In genomic region chr9:13302183-13302825, GRCm38 (mm10) we compare ENCODE assay signal across 11 mouse cellular contexts. TPM values are rescaled to one million over a fixed set of nuclear protein-coding genes. Genes with fewer than 3 reads are reported as not detected.
A peak's percentile ranks its signal among the peaks of the same experiment; 100 is the strongest.
DNase-seq lines count a peak whose midpoint lies in the region; ATAC-seq and TF ChIP-seq lines count a peak whose summit lies in the region.
"Had no signal": no experiment of that assay in that cellular context is flagged by ENCODE, and none has a peak within 500 bp of the region (broad histone marks: within the 10 kb centered on the region; RNA-seq: fewer than 3 reads in every experiment).

No protein-coding gene starts in this region.

- 54% methylated on average over 6 of the region's 6 CpGs for WGBS in heart, embryonic 12.5 days
- WGBS in lung, embryonic 14.5 days = 37% methylated on average over 6 of the region's 6 CpGs
- WGBS in hindbrain, embryonic 16.5 days = 39% methylated on average over 6 of the region's 6 CpGs
- 30% methylated on average over 6 of the region's 6 CpGs for WGBS in neural tube, embryonic 15.5 days

- intact Hi-C loops in heart, postnatal 14 days (cut with DNase I) = no loop called here

- no peak for TF ChIP-seq CTCF in lung, embryonic 14.5 days (IDR thresholded peaks at IDR 0.05; ENCODE audit: low read depth)

- DNase-seq in heart, postnatal 14 days = no peak
- no peak for DNase-seq in lung, embryonic 14.5 days
- DNase-seq in lung, postnatal 10 days = no peak
- DNase-seq in testis, postnatal 10 days (ENCODE audit: low spot score) = no peak
- DNase-seq: thymus, postnatal 36 days had no signal

- no peak overlapping the region for H3K27ac ChIP-seq in heart, embryonic 12.5 days (ENCODE audit: poor library complexity, severe bottlenecking)
- no peak overlapping the region for H3K27ac ChIP-seq in lung, embryonic 14.5 days (ENCODE audit: low read depth)
- no peak overlapping the region for H3K27ac ChIP-seq in hindbrain, embryonic 16.5 days (ENCODE audit: low read depth, low read length)
- H3K27ac ChIP-seq in neural tube, embryonic 15.5 days (replicated peaks) = no peak overlapping the region
- H3K27ac ChIP-seq: forebrain, embryonic 12.5 days; liver, embryonic 15.5 days had no signal

- H3K9ac ChIP-seq in heart, embryonic 12.5 days = no peak overlapping the region
- no peak overlapping the region for H3K9ac ChIP-seq in lung, embryonic 14.5 days
- no peak overlapping the region for H3K9ac ChIP-seq in hindbrain, embryonic 16.5 days (ENCODE audit: low read depth, low read length)
- H3K9ac ChIP-seq in neural tube, embryonic 15.5 days (replicated peaks) = 0 out of 2 replicates have a peak overlapping the region, but pooled peaks have one; percentile 23
- H3K9ac ChIP-seq: forebrain, embryonic 12.5 days; liver, embryonic 15.5 days had no signal

- peak overlapping the region; percentile 94; the same call in 1 of the 2 replicates for H3K4me2 ChIP-seq in heart, embryonic 12.5 days
- peak overlapping the region; percentile 98; the same call in 1 of the 2 replicates for H3K4me2 ChIP-seq in lung, embryonic 14.5 days
- peak overlapping the region; percentile 93 for H3K4me2 ChIP-seq in hindbrain, embryonic 16.5 days (ENCODE audit: low read length)
- H3K4me2 ChIP-seq in neural tube, embryonic 15.5 days = peak overlapping the region; percentile 93
- H3K4me2 ChIP-seq: liver, embryonic 15.5 days had no signal

- H3K4me1 ChIP-seq in heart, embryonic 12.5 days (replicated peaks) = peaks cover 75% of the 10 kb centered on the region
- H3K4me1 ChIP-seq in lung, embryonic 14.5 days (ENCODE audit: insufficient read depth) = peaks cover 44% of the 10 kb centered on the region
- H3K4me1 ChIP-seq in hindbrain, embryonic 16.5 days (ENCODE audit: control insufficient read depth, insufficient read depth, low read depth, low read length) = peaks cover 49% of the 10 kb centered on the region
- H3K4me1 ChIP-seq in neural tube, embryonic 15.5 days = peaks cover 80% of the 10 kb centered on the region

- ATAC-seq in heart, embryonic 12.5 days (ENCODE audit: insufficient number of reproducible peaks, low FRiP score) = no peak
- ATAC-seq in lung, embryonic 14.5 days (ENCODE audit: insufficient read depth) = no peak
- ATAC-seq in hindbrain, embryonic 16.5 days = no peak
- no peak for ATAC-seq in neural tube, embryonic 15.5 days (ENCODE audit: low FRiP score)
- no peak for ATAC-seq in cerebellum, adult (ENCODE audit: insufficient number of reproducible peaks, low FRiP score, low TSS enrichment)

- H3K36me3 ChIP-seq in heart, embryonic 12.5 days = no peaks in the 10 kb centered on the region
- H3K36me3 ChIP-seq in lung, embryonic 14.5 days (ENCODE audit: insufficient read depth) = no peaks in the 10 kb centered on the region
- no peaks in the 10 kb centered on the region for H3K36me3 ChIP-seq in hindbrain, embryonic 16.5 days (ENCODE audit: control insufficient read depth, insufficient read depth, low read length)
- no peaks in the 10 kb centered on the region for H3K36me3 ChIP-seq in neural tube, embryonic 15.5 days
- H3K36me3 ChIP-seq: forebrain, embryonic 12.5 days; liver, embryonic 15.5 days had no signal

- H3K9me3 ChIP-seq in heart, embryonic 12.5 days (replicated peaks) = no peaks in the 10 kb centered on the region
- no peaks in the 10 kb centered on the region for H3K9me3 ChIP-seq in lung, embryonic 14.5 days (ENCODE audit: low read depth, low read length)
- H3K9me3 ChIP-seq in hindbrain, embryonic 16.5 days (ENCODE audit: control insufficient read depth, low read length) = no peaks in the 10 kb centered on the region
- H3K9me3 ChIP-seq in neural tube, embryonic 15.5 days (replicated peaks) = no peaks in the 10 kb centered on the region
- H3K9me3 ChIP-seq: forebrain, embryonic 12.5 days; liver, embryonic 15.5 days had no signal

- no peaks in the 10 kb centered on the region for H3K27me3 ChIP-seq in heart, embryonic 12.5 days (replicated peaks)
- no peaks in the 10 kb centered on the region for H3K27me3 ChIP-seq in lung, embryonic 14.5 days (ENCODE audit: insufficient read depth, low read length)
- H3K27me3 ChIP-seq in hindbrain, embryonic 16.5 days (replicated peaks; ENCODE audit: control insufficient read depth, insufficient read depth, low read length) = no peaks in the 10 kb centered on the region
- no peaks in the 10 kb centered on the region for H3K27me3 ChIP-seq in neural tube, embryonic 15.5 days (replicated peaks)
- H3K27me3 ChIP-seq: liver, embryonic 15.5 days had no signal

- no peak overlapping the region for H3K4me3 ChIP-seq in heart, embryonic 12.5 days
- no peak overlapping the region for H3K4me3 ChIP-seq in lung, embryonic 14.5 days (ENCODE audit: low read depth, low read length)
- H3K4me3 ChIP-seq in hindbrain, embryonic 16.5 days (ENCODE audit: low read length) = no peak overlapping the region
- H3K4me3 ChIP-seq in neural tube, embryonic 15.5 days (replicated peaks) = 0 out of 2 replicates have a peak overlapping the region, but pooled peaks have one; percentile 6
- H3K4me3 ChIP-seq: forebrain, embryonic 12.5 days; liver, embryonic 15.5 days had no signal

RNA-seq across cellular contexts. Expression of gene Maml2, which starts 4.5 kb away (rescaled TPM):
- 11.6 and 12.3 TPM in 2 replicates for polyA plus RNA-seq in heart, embryonic 12.5 days (2016; fragmentation: Nextera tagmentation; extraction: Ambion mirVana)
- total RNA-seq in heart, postnatal 14 days (2021) = 1 to 10 TPM; 7.6 to 8.6 TPM
- 12.3 and 12.8 TPM in 2 replicates for polyA plus RNA-seq in lung, embryonic 14.5 days (2014; fragmentation: Nextera tagmentation; extraction: Ambion mirVana)
- polyA plus RNA-seq in hindbrain, embryonic 16.5 days (2015; fragmentation: Nextera tagmentation; extraction: Ambion mirVana) = 10.8 and 11.5 TPM in 2 replicates
- 12.0 TPM in 2 replicates for polyA plus RNA-seq in neural tube, embryonic 15.5 days (2015; fragmentation: Nextera tagmentation; extraction: Ambion mirVana)

RNA-seq across cellular contexts. Expression of gene Ccdc82, which starts 55.5 kb away (rescaled TPM):
- polyA plus RNA-seq in heart, embryonic 12.5 days (2016; fragmentation: Nextera tagmentation; extraction: Ambion mirVana) = 8.5 and 9.5 TPM in 2 replicates
- total RNA-seq in heart, postnatal 14 days (2021) = 10 to 100 TPM in 1 of 2 experiments, 1 to 10 TPM in 1; 9.4 to 10.1 TPM
- 14.4 and 14.7 TPM in 2 replicates for polyA plus RNA-seq in lung, embryonic 14.5 days (2014; fragmentation: Nextera tagmentation; extraction: Ambion mirVana)
- polyA plus RNA-seq in hindbrain, embryonic 16.5 days (2015; fragmentation: Nextera tagmentation; extraction: Ambion mirVana) = 13.2 and 14.2 TPM in 2 replicates
- 14.1 and 14.6 TPM in 2 replicates for polyA plus RNA-seq in neural tube, embryonic 15.5 days (2015; fragmentation: Nextera tagmentation; extraction: Ambion mirVana)

RNA-seq across cellular contexts. Expression of gene Jrkl, which starts 56.7 kb away (rescaled TPM):
- polyA plus RNA-seq in heart, embryonic 12.5 days (2016; fragmentation: Nextera tagmentation; extraction: Ambion mirVana) = 9.5 and 10.2 TPM in 2 replicates
- total RNA-seq in heart, postnatal 14 days (2021) = 1 to 10 TPM; 6.7 to 6.8 TPM
- 8.0 and 9.3 TPM in 2 replicates for polyA plus RNA-seq in lung, embryonic 14.5 days (2014; fragmentation: Nextera tagmentation; extraction: Ambion mirVana)
- polyA plus RNA-seq in hindbrain, embryonic 16.5 days (2015; fragmentation: Nextera tagmentation; extraction: Ambion mirVana) = 8.6 and 9.8 TPM in 2 replicates
- 9.6 and 10.2 TPM in 2 replicates for polyA plus RNA-seq in neural tube, embryonic 15.5 days (2015; fragmentation: Nextera tagmentation; extraction: Ambion mirVana)
